Mouse (Mus musculus) B cell, adult (primary cell): ENCODE data around the gene B3gnt5. TPM values are rescaled to one million over a fixed set of nuclear protein-coding genes. Genes with fewer than 3 reads are reported as not detected.

Experiments
- total RNA-seq: library from RNA; stranded (reverse); gene quantifications from 4 replicates; pipeline ENCODE4 v1.2.4, GENCODE M21; 2023; ENCODE audit not compliant: inconsistent age

Gene B3gnt5
- total RNA-seq, result 193 to 224 TPM (median 201 TPM) in 4 replicates

DNA sequence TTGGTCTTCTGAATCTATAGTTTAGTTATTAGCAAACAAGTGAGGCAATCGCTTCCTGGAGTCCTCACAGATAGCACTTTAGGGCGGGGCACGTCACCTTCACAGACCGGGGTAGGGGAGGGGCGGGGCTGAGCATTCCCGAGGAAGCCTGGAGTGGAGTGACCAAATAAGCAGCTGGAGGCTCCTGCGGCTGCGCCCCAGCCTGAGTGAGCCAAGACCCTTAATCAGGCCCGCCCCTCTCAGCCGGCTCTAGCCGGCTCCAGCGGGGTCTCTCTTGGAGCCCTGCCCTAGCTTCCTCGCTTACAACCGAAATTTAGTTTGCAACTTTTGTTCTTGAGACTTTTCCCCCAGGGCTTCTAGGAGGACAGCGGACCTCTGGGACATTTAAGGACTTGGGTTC, at the start of gene B3gnt5:
Gene B3gnt5, plus strand, starts transcription at position 135 of the 400 bp plus-strand sequence.

Other genes with a start within 250 kb of the B3gnt5 start
- gene Olfr167, start 237.9 kb upstream of the B3gnt5 start, total RNA-seq, result not detected in 4 replicates
- not detected in 4 replicates for gene Olfr168, start 224.7 kb upstream of the B3gnt5 start, total RNA-seq
- not detected in 4 replicates for gene Olfr169, start 188.4 kb upstream of the B3gnt5 start, total RNA-seq
- not detected in 4 replicates for gene Olfr170, start 148.3 kb upstream of the B3gnt5 start, total RNA-seq
- not detected in 4 replicates for gene Olfr171, start 130.3 kb upstream of the B3gnt5 start, total RNA-seq
- 0.30 to 0.67 TPM (median 0.61 TPM) in 4 replicates for gene Lamp3, start 53.8 kb upstream of the B3gnt5 start, total RNA-seq
- 110 to 128 TPM (median 111 TPM) in 4 replicates for gene Klhl6, start 222.8 kb downstream of the B3gnt5 start, total RNA-seq